Comparison of ENCODE assay signal across 8 mouse cellular contexts in the genomic region with DNA sequence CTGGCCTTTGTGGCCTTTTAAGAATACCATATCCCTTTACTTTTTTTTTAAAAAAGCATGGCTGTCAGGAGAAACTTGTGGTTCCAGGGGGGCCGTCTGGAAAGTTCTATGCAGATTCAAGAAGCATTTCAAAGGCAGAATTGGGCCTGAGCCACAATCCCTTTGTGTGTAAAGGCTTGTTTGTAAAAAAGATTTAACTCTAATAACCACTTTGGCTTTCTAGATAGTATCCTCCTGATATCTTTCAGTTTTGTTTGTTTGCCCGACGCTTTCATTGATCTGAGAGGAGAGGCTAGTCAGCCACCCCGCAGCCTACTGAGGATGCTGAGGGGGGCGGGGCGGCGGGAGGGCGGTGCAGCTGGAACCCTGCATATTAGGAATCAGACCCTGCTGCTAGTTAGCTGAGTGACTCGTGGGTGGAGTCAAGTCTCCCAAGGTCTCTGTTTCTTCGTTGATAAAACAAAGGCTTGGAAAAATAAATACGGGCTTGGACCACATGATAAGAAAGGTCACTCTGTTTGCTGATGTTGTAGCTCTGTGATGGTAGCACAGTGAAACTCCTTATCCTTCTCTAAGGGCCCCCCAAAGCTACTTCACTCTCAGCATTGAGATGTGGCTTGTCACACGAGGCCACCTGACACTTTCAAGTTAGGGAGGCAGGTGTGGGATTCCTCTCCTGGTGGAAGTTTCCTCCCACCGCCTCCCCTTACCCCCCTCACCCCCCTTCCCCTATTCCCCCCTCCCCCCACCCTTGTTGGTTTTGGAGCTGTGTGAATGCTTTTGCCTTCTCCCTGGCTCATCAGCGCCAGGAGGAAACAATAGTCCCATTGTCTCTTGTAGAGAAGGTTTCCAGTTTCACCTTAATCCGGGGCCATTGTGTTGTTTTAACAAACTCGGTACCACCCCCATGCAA.
DNase-seq lines count a peak whose midpoint lies in the region; ATAC-seq lines count a peak whose summit lies in the region.

No protein-coding gene starts in this region.

- H3K4me2 ChIP-seq in kidney, embryonic 16.5 days (replicated peaks; ENCODE audit: low read depth, low read length) = peak overlapping the region; percentile 40
- H3K4me2 ChIP-seq in hindbrain, embryonic 13.5 days = peak overlapping the region; percentile 50

- peaks cover 44% of the 10 kb centered on the region for H3K4me1 ChIP-seq in kidney, embryonic 16.5 days (ENCODE audit: insufficient read depth, low read length)
- H3K4me1 ChIP-seq in hindbrain, embryonic 13.5 days (replicated peaks) = peaks cover 13% of the 10 kb centered on the region

- ATAC-seq in kidney, embryonic 16.5 days (ENCODE audit: low FRiP score, low TSS enrichment) = peak; percentile 84
- ATAC-seq in hindbrain, embryonic 13.5 days (ENCODE audit: low FRiP score) = peak; percentile 93
- ATAC-seq in megakaryocyte-erythroid progenitor cell, adult 5-6 weeks (replicated peaks; ENCODE audit: low FRiP score, low TSS enrichment, poor library complexity, severe bottlenecking) = peak; percentile 63

- no peak for DNase-seq in kidney, adult 18-20 months
- DNase-seq in embryo, embryonic 9.5 days (ENCODE audit: extremely low spot score) = peak; percentile 81
- DNase-seq in urinary bladder, postnatal 25 days (ENCODE audit: low spot score) = no peak
- no peak for DNase-seq in layer of hippocampus, adult 11-12 months (ENCODE audit: low spot score)
- no peak for DNase-seq in spleen, postnatal 4 days (ENCODE audit: low spot score in 2 of 2)

- peak overlapping the region; percentile 88 for H3K27ac ChIP-seq in kidney, embryonic 16.5 days (ENCODE audit: low read length)
- peak overlapping the region; percentile 69 for H3K27ac ChIP-seq in hindbrain, embryonic 13.5 days

- 3% methylated on average over 16 of the region's 16 CpGs for WGBS in kidney, embryonic 16.5 days
- 3% methylated on average over 16 of the region's 16 CpGs for WGBS in hindbrain, embryonic 13.5 days

- peak overlapping the region; percentile 42; the same call in 1 of the 2 replicates for H3K9ac ChIP-seq in kidney, embryonic 16.5 days (replicated peaks; ENCODE audit: low read length)
- H3K9ac ChIP-seq in hindbrain, embryonic 13.5 days = peak overlapping the region; percentile 53

- no peaks in the 10 kb centered on the region for H3K27me3 ChIP-seq in kidney, embryonic 16.5 days (ENCODE audit: insufficient read depth, low read length)
- H3K27me3 ChIP-seq in hindbrain, embryonic 13.5 days = no peaks in the 10 kb centered on the region

- H3K9me3 ChIP-seq in kidney, embryonic 16.5 days (ENCODE audit: low read length) = no peaks in the 10 kb centered on the region
- H3K9me3 ChIP-seq in hindbrain, embryonic 13.5 days = no peaks in the 10 kb centered on the region

- H3K36me3 ChIP-seq in kidney, embryonic 16.5 days (ENCODE audit: insufficient read depth, low read length) = peaks cover 3% of the 10 kb centered on the region; the same call in 1 of the 2 replicates
- H3K36me3 ChIP-seq in hindbrain, embryonic 13.5 days = no peaks in the 10 kb centered on the region

- 0 out of 2 replicates have a peak overlapping the region, but pooled peaks have one; percentile 9 for H3K4me3 ChIP-seq in kidney, embryonic 16.5 days (ENCODE audit: low read length)
- H3K4me3 ChIP-seq in hindbrain, embryonic 13.5 days = peak overlapping the region; percentile 23
